Mouse (Mus musculus) CH12.LX (cell line): ENCODE results near the gene Gm38392.

Source experiments
- BHLHE40 ChIP-seq: IDR thresholded peaks from 2 replicates; pipeline ENCODE4 v1.6.1; 2011; ENCODE audit warnings: mild to moderate bottlenecking, low read depth, low read length, improper control_type of control experiment
- CHD1 ChIP-seq: IDR thresholded peaks from 2 replicates; pipeline ENCODE4 v1.6.1; 2012; ENCODE audit warnings: low read depth, low read length, improper control_type of control experiment, inconsistent platforms
- CHD2 ChIP-seq: IDR thresholded peaks from 2 replicates; pipeline ENCODE4 v1.6.1; 2011; ENCODE audit warnings: low read length, improper control_type of control experiment
- CTCF ChIP-seq, 2 experiments: IDR thresholded peaks in 1 of 2; conservative IDR thresholded peaks in 1 of 2; 2 replicates each; pipeline ENCODE4 v1.5.1; 2011 to 2012; ENCODE audit warnings: low read depth in 2 of 2, low read length in 2 of 2, improper control_type of control experiment in 1 of 2, inconsistent platforms in 1 of 2, mild to moderate bottlenecking in 1 of 2, moderate library complexity in 1 of 2
- EP300 ChIP-seq: IDR thresholded peaks from 2 replicates; pipeline ENCODE4 v1.6.1; 2011; ENCODE audit warnings: low read length, improper control_type of control experiment
- KAT2A ChIP-seq: IDR thresholded peaks from 2 replicates; pipeline ENCODE4 v1.6.1; 2012; ENCODE audit warnings: low read length, improper control_type of control experiment, inconsistent platforms; ENCODE audit not compliant: insufficient replicate concordance
- MAFK ChIP-seq: IDR thresholded peaks from 2 replicates; pipeline ENCODE4 v1.6.1; 2011; ENCODE audit warnings: low read length, improper control_type of control experiment; ENCODE audit not compliant: insufficient replicate concordance
- MAX ChIP-seq: IDR thresholded peaks from 2 replicates; pipeline ENCODE4 v1.6.1; 2011; ENCODE audit warnings: low read length, improper control_type of control experiment
- MEF2A ChIP-seq: IDR thresholded peaks from 2 replicates; pipeline ENCODE4 v1.6.1; 2014; ENCODE audit warnings: low read depth, mild to moderate bottlenecking, inconsistent platforms, low read length, improper control_type of control experiment, borderline replicate concordance
- PAX5 ChIP-seq: IDR thresholded peaks from 2 replicates; pipeline ENCODE4 v1.6.1; 2012; ENCODE audit warnings: low read length, inconsistent platforms, mixed read lengths
- POLR2A ChIP-seq: IDR thresholded peaks from 2 replicates; pipeline ENCODE4 v1.6.1; 2011; ENCODE audit warnings: low read depth, mild to moderate bottlenecking, improper control_type of control experiment, low read length
- POLR2AphosphoS2 ChIP-seq: IDR thresholded peaks from 2 replicates; pipeline ENCODE4 v1.6.1; 2011; ENCODE audit warnings: low read depth, low read length, improper control_type of control experiment
- RAD21 ChIP-seq: IDR thresholded peaks from 2 replicates; pipeline ENCODE4 v1.6.1; 2011; ENCODE audit warnings: low read depth, mild to moderate bottlenecking, low read length, improper control_type of control experiment, moderate library complexity
- ZC3H11A ChIP-seq: IDR thresholded peaks from 2 replicates; pipeline ENCODE4 v1.6.1; 2012; ENCODE audit warnings: low read depth, mild to moderate bottlenecking, inconsistent platforms, low read length, improper control_type of control experiment

GRCm38 (mm10) chr3:88334029-88334658 is 47.1 kb upstream of the Gm38392 start:
- TF ChIP-seq MAX (no peak), MEF2A (no peak), CTCF (conservative IDR thresholded peaks at IDR 0.05 in 1 of 2, IDR thresholded peaks at IDR 0.05 in 1 of 2; ENCODE audit: low read depth in 2 of 2, low read length in 2 of 2) (no peak), POLR2A (no peak), POLR2AphosphoS2 (no peak; the same call in 1 of the 2 replicates), BHLHE40 (no peak), PAX5 (no peak), KAT2A (no peak), CHD1 (no peak), MAFK (no peak), RAD21 (no peak), EP300 (no peak), CHD2 (no peak), ZC3H11A (no peak)
